Mouse (Mus musculus) ovary, postnatal 14 days (tissue): ENCODE measurements around the gene Zfp59.
"Not testable (repeated sequence)": the region's sequence is repeated elsewhere in the genome, so short reads cannot be mapped to it uniquely, and the experiment has no call there.

Experiments used
- DNase-seq: peaks from one replicate; pipeline ENCODE4 v3.0.0; 2022; ENCODE audit warnings: low spot score

Gene Zfp59

GRCm38 (mm10) chr7:27862578-27862977, 24.2 kb downstream of the Zfp59 start:
- not testable (repeated sequence) for DNase-seq

- no peak for DNase-seq
Observed at GRCm38 (mm10) chr7:27881721-27882120, 43.3 kb downstream of the Zfp59 start.

- DNase-seq: no peak
Observed at GRCm38 (mm10) chr7:27900601-27901000, 62.2 kb downstream of the Zfp59 start.

- no peak for DNase-seq
Observed at GRCm38 (mm10) chr7:27905061-27905848, 66.8 kb downstream of the Zfp59 start.
